Mouse (Mus musculus) activated CD4-positive, CD25-positive, alpha-beta regulatory T cell, adult 4 months (primary cell): ENCODE data around the gene Aagab. TPM values are rescaled to one million over a fixed set of nuclear protein-coding genes. Genes with fewer than 3 reads are reported as not detected.

Experiments
- ATAC-seq: one replicate; pipeline ENCODE4 v1.8.0; 2017
- polyA plus RNA-seq, 2 experiments: library from polyadenylated mRNA; unstranded; fragments of 100-300 nt; shearing (Covaris generic); gene quantifications; one replicate each; pipeline ENCODE4 v1.2.1; 2017

Gene Aagab
- polyA plus RNA-seq, 2 experiments from 2014 or later: 37.0 to 38.5 TPM

DNA sequence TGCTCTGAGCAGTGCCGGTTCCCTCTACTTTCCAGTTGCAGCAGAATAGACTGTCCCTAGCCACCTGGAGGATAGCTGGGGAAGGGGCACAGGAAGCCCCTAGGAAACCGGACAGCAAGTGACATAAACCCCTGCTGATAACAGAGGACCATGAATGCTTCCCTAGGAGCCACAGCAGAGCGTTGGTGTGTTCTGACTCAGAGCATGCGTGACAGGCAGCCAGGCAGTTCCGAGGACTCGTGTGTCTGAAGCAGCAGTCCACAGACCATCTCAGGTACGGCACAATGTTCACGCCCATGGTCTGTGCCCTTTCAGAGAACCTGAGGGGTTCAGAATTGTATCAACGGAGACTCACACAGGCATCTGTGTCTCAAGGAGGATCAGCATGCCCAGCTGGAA, 46.1 kb downstream of the Aagab start:
- ATAC-seq: no peak

DNA sequence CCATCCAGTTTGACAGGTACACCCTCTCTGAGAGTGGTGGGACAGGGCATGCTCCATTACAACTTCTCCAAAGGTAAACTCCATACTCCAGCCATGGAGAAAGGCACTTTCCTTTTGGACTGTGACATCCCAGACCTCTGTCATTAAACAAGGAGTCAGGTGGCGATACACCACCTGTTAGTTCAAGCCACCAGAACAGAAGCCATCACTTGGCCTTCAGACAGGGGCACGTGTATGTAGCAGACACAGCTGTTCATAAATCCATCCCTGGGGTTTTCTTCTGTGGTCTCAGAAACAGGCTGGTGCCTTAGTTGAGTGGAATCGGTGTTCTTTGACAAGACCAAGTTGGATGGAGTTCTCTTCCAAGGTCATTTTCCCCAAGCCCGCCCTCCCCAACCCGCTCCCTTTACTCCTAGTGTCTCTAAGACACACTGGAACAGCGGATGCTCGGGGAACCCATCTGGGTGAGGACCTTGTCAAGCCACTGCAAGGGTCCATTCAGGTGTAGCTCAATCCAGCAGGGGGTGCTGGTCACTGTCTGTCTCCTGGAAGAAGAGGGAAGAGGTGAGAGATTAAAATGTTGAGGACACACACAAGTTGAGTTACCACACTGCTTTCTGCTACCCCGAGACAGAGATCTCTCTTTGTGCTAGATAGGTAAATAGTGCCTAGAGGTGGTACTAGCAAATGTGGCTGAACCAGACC, 47.5 kb downstream of the Aagab start:
- no peak for ATAC-seq

DNA sequence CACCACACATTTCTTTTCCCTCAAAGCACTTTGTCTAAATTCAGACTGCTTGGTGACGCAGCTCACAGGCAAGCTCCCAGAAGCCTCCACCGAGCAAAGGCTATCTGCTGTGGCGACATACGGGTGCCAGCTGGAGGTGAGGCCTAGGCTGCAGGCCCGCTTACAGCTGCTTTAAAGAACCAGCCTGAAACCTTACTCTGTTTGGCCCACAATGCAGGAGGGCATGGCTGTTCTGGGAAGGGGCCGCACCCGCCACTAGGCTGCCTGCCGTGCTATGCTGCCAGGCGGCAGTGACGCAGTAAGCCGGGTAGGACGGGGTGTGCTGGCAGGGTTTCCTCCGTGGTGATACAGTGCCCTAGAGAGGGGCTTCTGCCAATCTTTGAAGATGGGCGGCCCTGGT, 48.4 kb downstream of the Aagab start:
- no peak for ATAC-seq

DNA sequence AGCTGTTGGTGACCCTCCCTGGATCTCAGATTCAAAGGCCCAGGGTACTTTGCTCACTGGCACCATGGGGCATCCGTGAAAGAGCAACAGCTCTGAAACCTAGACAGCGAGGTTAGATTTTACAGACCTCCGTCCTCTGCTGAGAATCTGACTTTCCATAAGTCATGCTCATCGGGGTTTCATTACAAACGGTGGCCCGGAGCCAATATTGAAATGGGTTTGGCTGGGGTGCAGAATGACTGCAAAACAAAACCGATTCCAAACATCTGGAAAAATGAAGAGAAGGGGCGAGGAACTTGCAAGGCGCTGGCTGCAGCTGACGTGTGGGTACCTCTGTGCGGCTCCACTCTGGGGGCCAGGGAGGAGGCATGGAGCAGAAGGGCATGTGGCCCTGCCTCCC, 49.1 kb downstream of the Aagab start:
- no peak for ATAC-seq

DNA sequence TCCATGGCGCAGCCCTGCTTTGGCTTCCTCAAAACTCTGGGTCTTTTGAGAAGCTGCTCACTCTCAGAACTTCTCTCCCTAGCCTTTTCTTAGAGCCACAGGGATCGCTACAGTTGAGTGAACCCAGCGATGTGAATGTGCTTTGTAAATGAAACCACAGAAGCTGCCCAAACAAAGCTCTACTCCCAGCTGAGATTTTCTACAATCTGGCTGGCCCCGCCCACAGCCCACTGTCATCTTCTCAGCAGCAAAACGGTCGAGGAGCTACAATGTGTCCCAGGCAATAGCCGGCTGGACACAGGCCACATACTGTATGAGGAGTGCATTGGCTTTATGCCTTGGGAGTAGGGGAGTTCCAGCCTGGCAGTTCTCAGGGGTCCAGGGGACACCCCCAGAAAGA, 51.2 kb downstream of the Aagab start:
- no peak for ATAC-seq

DNA sequence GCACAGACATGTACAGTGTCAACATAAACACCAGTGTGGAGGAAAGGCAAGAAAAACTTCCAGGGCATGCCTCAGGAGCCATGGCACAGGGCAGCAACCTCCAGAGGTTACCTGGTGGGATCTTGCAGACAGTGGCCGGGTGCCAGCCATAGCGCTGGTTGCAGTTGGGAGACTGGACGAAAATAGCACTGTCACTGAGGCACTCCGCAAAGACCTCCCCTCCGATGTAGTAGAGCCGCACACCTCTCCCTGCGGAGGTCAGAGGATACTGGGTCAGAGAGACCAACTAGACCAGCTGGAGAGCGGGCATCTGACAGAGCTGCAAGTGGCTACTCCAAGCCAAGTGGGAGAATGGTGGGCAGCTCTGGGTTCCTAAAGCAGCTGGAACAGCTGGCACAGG, 52.1 kb downstream of the Aagab start:
- no peak for ATAC-seq

DNA sequence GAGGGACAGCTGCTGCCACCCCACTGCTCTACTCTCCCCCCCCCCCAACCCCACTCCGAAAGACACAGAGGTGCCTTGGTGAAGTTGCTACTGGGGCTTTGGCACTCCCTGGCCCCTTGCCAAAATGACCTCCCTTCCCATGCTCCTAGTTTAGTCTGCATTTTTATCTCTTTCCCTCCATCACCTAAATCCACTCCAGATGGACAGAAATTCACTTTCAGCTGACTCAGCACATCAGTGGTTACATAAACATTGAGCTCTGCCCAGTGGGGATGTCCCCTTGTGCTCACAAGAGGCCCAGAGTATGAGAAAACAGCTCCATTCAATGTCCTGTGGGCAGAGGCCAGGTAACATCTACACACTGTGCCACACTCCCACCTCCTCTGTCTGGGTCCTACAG, 52.6 kb downstream of the Aagab start:
- no peak for ATAC-seq

DNA sequence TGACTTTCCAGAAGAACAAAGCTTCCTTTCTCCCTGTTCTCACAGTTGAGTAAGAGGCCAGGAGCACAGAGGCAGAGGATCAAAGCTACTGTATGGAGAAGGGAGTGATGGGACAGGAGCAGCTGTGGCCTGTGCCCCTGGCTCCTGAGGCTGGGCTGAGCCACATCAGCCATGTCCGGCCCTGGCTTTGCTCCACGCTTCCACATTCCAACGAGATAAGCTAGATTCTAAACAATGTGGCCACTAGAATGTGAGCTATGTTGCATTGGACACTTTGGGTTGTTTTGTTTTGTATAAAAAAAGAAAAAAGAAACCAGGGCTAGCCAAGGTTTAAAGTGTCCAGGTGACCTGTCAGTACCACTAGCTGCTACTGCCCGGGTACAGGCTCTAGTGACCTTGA, 54.7 kb downstream of the Aagab start:
- ATAC-seq: no peak

DNA sequence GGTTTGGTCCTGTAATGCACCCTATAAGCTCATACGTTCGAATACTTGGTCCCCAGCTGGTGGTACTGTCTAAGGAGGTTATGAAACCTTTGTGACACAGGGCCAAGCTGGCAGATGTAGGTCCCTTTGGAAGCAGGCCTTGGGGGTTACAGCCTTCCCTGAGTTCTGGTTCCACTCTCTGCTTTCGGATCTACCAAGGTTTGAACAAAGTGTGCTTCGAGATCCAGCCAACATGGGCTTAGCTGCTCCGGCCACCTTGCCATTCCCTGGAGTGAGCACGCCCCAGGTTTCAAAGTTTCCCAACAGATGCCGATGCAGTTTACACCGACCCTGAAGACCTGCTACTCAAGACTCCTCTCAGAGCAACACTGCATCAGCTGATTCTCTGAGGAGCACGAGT, 56.0 kb downstream of the Aagab start:
- ATAC-seq: no peak

DNA sequence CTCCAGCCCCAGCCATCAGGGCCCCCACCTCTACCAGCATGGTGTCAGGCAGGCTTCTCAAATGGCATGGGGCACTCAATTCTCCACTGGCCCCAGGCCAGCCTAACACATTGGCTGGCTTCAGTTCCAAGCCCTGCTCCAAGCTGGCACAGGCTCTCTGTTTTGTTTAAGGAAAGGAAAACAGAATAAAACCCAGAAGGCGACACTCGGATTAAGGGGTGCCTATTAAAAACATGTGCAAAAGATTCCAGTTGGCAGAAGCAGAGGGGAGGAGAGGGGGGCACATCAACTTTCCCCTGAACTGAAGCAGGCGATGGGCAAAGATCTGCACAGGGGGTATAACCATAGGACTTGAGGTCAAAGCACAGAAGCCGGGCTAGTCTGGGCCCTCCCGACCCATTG, 56.5 kb downstream of the Aagab start:
- no peak for ATAC-seq

DNA sequence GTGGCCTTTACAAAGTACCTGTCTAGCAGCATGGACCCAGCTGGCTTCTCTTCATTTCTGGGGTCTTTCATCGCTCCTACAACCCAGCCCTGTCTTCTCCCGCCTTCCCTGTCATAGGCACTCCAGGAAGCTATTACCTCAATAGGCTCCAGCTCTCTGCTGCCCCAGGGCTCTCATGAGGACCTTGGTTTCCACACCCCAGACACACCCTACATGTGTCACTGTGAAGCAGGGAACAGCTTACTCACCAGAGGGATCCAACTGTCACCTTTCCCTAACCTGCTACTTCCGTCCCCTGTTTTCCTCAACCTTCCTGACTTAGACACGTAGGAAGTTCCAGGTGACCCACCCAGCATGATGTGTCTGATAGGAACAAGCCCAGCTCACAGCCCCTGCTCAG, 57.6 kb downstream of the Aagab start:
- no peak for ATAC-seq

DNA sequence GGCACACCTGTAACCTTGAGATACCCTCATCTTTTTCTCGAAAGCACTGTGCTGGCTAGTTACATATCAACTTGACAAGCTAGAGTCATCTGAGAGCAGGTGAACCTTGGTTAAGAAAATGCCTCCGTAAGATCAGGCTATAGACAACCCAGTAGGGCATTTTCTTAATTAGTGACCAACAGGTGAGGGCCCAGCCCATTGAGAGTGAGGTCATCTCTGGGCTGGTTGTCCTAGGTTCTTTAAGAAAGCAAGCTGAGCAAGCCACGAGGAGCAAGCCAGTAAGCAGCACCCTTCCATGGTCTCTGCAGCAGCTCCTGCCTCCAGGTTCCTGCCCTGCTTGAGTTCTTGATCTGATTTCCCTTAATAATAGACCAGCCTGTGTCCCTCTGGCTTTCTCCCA, 58.2 kb downstream of the Aagab start:
- ATAC-seq: no peak

DNA sequence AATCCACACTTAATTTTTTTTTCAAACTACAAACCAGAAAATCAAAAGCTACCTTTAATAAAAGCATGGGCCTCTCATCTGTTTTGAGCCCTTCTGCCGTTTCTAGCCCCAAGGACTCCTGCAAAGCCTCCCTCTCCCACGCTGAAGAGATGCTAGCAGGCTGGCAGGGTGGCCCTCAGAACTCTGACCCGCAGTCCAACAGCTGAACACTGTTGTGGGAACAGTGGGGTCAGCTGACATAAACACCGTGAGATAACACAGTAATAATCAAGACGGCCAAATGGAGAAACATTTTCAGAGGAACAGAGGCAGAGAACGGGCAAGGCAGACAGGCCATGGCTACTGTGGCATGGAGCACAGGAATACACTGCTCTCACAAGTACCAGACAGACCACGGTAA, 60.3 kb downstream of the Aagab start:
- ATAC-seq: no peak

DNA sequence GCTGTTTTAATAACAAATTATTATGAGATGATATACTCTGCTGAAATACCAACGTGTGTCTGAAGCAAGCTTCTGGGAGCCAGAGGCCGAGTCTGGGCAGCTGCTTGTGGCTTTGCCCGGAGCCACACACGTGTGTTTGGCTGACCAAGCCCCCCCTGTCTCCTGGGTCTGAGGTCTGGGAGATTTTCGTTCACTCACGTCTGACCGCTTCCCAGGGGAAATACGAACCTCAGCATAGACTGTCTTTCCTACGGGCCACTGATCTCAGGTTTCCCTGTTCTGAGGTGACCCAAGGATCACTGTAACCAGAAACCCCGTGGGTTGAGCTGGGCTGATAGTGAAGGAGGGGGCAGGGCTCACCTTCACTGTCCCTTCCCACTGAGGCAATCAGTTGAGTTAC, 60.8 kb downstream of the Aagab start:
- no peak for ATAC-seq

DNA sequence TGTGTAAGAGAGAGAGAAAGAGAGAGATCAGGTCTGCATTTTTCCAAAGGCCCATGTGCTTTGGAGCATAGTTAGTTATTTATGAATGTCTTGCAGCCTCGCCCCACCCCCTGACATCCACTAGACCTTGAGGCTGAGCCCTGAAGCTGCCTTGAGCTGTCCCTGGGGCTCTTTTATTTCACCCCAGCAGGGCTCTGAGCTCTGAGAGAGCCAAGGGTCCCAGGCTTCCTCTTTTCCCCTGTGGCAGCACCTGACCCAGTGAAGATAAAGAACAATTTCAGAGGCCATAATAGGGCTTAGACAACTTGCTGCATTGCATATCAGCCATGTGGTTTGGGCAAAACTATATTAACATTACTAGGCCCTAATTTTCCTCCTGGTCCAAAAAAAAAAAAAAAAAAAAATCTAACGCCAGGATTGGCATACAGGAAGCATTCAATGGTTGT, 61.9 kb downstream of the Aagab start:
- no peak for ATAC-seq

DNA sequence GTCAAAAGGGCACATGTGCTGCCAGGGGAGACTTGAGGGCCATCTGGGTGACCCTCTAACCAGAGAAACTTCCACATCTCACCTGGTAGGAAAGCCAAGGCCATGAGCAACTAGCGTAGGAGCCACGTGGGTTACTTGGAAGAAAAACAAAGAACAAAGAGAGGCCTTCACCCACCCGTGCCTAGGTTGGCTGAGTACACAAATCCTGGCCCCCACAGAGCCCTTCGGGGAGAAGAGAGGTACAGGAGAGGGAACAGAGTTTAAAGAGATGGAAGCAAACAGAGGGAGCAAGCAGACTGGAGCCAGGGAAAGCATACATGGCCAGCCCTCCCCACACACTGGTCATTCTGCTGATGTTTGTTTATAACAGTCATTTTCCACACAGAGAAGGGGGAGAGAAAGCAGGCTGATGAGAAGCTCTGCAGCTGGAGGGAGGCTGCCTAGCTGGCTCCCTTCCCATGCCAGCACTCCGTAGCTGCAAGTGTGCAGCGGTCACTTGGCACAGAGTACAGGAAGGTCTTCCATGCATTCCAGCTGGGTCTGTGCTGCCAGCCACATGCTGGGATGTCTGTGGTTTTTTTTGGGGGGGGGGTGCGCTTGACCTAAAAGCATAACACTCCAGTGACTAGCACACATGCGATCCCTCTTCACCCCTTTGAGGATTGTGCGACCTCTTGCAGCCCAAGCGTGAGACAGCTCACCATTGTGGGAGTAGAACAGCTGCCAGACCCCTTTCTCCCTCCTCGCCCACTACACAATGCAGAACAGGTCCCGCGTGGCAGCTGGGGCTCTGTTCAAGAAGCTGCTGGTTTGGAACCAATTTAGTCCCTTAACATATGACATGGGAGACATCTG, 62.6 kb downstream of the Aagab start:
- ATAC-seq: no peak

DNA sequence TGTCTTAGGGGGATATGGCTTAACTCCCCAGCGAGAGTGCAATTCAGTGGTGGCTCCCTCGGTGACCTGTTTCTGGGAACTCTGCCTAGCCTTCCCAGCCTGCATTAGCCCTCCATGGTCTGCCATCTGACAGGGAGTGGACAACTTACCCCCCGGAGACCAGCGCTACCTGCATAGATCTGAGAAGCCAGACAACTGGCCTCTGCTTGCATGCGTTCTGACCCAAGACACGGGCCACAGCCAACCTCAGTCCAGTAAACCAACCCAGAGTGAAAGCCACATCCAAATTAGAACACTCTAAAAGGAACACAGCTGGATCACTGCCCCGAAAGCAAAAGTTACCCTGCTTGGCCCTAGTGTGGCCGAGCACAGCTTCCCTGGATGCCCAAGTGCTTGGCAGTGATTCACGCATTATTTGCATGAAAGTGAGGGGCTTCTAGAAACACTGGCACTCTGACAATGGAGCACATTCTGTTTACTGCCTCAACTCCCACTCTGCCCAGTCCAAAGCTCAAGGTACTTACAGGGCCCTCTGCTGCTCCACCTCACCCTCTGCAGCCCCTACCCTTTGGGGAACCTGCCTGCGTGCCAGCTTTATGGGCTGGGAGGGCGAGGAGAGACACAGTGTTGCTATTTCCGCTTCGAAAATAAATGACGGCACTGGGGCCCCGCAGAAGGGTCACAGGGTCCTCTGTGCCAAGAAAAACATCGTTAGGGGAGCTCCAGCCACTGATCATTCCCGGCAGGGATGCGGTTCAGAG, 64.3 kb downstream of the Aagab start:
- no peak for ATAC-seq

DNA sequence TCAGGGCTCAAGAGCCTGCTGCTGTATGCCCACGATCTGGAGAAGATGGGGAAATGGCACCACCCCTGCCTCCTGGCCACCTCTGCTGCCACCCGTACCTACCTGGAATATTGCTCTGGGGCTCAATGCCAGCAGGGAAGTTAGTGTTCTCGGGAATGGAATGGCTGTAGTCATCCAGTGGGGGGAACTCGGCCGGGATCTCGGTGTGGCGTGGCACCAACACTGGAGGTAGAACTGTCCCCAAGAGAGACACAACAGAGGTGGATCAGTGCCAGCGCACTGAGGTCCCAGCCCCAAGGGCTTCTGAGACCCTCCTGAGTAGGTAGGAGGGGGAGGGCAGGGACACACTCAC, 64.9 kb downstream of the Aagab start:
- no peak for ATAC-seq

DNA sequence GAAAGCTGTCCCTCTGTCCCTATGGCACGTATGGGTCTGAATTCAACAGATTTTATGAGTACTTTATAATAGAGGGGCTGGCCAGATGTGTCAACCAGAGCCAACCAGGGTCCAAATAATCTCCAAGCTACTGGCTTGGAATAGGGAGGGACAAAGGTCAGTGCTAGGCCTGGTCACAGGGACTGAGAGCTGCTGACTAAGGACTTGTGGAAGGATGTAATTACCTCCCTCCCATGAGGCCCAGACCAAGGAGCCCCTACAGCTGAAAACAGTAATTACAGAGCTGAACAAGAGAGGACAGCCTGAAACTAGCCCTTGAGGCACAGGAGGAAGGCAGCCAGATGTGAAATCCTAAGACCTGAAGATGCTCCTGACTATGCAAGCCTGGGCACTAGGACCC, 66.2 kb downstream of the Aagab start:
- ATAC-seq: no peak

DNA sequence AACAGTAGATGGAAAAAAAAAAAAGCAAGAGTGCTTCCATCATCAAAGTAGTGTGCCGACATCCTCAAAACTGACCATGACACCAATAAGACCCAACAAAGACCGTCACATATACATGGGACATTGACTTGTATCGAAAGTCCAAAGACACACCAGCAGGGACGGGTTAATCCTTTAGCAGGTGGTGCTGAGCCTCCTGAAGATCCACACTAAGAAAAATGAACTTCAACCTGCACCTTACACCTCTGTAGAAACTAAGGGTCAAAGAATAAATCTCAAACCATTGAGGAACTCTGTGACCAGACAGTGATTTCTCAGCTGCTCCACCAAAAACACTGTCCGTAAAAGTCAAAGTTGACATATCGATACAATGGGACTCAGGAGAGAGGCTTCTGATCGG, 67.4 kb downstream of the Aagab start:
- no peak for ATAC-seq

DNA sequence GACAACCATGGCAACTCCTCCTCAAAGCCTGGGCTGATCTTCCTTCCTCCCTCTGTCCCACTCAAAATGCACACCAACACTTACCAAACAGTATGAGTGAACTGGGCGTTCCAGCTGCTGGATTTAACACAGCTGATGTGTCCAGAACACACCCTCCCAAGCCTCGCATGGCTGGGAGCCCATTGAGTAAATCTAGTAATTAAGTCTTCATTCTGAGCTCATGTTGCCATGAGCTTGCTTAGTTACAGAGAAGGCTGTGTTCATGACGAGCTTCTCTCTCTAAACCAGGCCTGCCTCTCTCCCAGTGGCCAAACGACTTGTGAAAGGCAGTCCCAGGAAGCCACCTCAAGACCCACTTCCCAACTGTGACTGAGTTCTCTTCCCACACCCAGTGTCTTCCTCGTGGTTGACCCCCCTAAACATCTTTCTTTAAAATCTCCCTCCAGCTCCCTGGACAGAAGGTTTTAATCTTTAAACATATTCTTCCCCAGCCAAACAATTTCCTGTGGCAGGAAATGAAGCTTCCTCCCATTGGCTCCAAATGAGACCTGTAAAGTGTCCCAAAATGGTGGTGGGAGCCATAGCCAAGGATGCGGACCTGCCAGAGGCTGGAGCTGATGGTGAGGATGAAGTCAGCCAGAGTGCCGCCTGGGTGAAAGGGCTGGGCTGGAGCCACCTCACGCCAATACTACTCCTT, 70.5 kb downstream of the Aagab start:
- ATAC-seq: no peak

DNA sequence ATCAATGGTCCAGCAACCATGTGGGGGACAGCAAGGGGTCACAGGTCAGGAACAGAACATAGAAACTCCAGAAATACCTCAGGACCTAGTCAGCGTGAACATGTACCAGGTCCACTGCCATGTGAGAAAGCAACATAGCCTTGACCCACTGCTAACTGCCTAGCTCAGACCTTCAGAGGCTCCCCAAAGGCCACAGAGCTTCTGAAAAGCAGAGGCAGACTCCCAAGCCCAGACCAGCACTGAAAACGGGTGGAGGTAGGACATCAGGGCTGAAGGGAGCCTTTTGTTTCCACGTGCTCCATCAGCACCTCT, 71.0 kb downstream of the Aagab start:
- ATAC-seq: no peak

DNA sequence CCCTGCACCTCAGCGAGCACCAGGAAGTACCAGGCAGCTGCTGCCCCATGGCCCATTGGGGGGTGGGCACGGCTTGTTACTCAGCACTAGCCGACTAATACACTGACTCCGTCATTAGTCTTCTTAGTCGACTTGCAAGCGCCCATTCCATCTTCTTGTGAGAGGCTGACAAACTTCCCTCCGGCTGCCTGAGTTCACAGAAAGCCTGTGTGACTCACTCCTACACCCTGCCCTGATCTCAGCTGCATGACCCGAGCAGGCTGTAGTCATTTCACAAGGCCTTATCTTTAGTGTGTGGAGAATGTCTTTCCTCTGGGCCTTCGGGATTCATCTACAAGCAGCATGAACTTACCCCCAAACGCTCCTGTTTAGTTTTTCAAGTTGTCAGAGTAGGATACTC, 72.2 kb downstream of the Aagab start:
- ATAC-seq: no peak
